Mouse (Mus musculus): ENCODE data around the gene Fbxo3.

- TF ChIP-seq CTCF (IDR thresholded peaks at IDR 0.05; ENCODE audit: low read depth, low read length) (no peak), POLR2A (IDR thresholded peaks at IDR 0.05; ENCODE audit: extremely low read depth, insufficient read depth, low read length) (no peak)
Measured at GRCm38 (mm10) chr2:104058381-104058780, 30.9 kb downstream of the Fbxo3 start.

Data from liver, adult 2 months (tissue).